Mouse (Mus musculus) brain, embryonic 14.5 days (tissue): Measurements from ENCODE around the gene Cluap1. TPM values are rescaled to one million over a fixed set of nuclear protein-coding genes. Genes with fewer than 3 reads are reported as not detected.
A peak's percentile ranks its signal among the peaks of the same experiment; 100 is the strongest.

Source experiments
- DNase-seq: peaks from one replicate; pipeline ENCODE4 v3.0.0-alpha.2; 2011; ENCODE audit warnings: low read depth
- CTCF ChIP-seq: fragments of 200-500 bp; IDR thresholded peaks from 2 replicates; pipeline ENCODE4 v1.5.1; 2012; ENCODE audit warnings: inconsistent platforms, mild to moderate bottlenecking, moderate library complexity, borderline replicate concordance; ENCODE audit not compliant: insufficient read depth, insufficient read length; ENCODE audit errors: extremely low read depth
- POLR2A ChIP-seq: fragments of 200-500 bp; IDR thresholded peaks from 2 replicates; pipeline ENCODE4 v1.6.1; 2012; ENCODE audit warnings: mild to moderate bottlenecking, inconsistent platforms, borderline replicate concordance; ENCODE audit not compliant: poor library complexity, insufficient read depth, insufficient read length, severe bottlenecking; ENCODE audit errors: extremely low read depth
- polyA plus RNA-seq: library from polyadenylated mRNA; depleted of rRNA; stranded (reverse); fragments of >200 nt; gene quantifications from 2 replicates; pipeline ENCODE4 v1.2.3, GENCODE M21; 2012; rRNA removed

The Cluap1 gene
- polyA plus RNA-seq, result 22.5 and 26.0 TPM in 2 replicates

DNA sequence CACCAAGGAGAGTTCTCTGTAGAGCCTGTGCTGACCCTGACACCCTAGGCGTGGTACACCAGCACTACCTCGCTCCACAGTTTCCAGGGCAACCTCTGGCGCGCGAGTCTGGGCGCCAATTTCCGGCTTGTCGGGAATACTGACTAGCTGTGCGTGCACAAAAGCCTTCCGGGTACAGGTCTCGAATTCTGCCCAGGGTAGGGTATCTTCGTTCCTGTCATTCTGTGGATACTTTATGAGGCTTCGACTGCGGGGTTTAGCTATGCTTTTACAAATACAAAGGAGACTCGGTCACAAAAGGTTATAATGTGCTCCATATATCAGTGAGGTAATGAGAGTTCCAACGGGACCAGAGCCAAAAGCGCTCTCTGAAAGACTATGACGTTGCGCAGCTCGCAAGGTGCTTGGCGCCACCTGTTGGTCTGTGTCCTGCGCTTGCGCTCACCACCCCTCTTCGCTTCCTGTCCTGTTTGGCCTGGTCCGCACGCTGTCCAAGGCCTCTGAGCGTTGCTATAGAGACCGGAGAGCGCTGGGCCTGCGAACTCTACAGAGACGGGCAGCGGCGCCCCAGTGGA, at the start of gene Cluap1, which contains the start of gene 1700037C18Rik:
Gene Cluap1, plus strand, starts transcription at position 265 of the 575 bp plus-strand sequence.
Gene 1700037C18Rik, minus strand, starts transcription at position 153 of the 575 bp plus-strand sequence.
- DNase-seq, result peak; percentile 97
- TF ChIP-seq POLR2A (peak; percentile 43; the same call in 1 of the 2 replicates), CTCF (peak; percentile 58)

DNA sequence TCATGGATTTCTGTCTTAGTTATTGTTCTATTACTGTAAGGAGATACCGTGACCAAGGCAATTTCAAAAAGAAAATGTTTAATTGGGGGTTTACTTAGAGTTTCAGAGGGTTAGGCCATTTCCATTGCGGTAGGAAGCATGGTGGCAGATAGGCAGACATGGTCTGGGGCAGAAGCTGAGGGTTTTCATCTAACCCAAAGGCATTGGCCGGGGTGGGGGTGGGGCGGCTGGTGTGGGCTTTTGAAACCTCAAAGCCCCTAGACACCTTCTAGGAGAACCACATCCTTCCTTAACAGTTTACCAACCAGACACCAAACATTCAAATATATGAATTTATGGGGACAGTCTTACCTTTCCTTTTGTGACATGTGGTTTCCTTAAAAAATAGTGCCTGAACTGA, 49.3 kb upstream of the Cluap1 start:
- no peak for DNase-seq
- TF ChIP-seq POLR2A (no peak), CTCF (no peak)

DNA sequence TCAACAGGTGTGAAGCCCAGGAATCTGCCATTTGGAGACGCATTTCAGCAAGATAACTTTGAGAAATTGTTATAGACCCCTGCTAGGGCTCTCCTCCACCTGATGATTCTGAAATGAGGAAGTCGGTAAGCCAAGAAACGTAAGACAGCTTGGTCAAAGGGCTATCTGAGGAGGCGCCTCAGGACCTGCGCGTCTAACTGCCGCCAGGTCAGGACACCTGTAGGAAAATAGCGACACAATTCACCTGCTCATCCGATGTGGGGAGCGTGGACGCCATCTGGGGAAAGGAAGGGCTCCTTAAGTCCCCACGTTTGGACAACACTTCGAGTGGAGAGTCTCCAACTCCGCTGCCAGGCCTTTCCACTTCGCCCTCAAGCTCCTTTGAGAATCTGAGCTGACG, 36.8 kb upstream of the Cluap1 start:
- no peak for DNase-seq
- no peak for TF ChIP-seq CTCF
- no peak for TF ChIP-seq POLR2A

DNA sequence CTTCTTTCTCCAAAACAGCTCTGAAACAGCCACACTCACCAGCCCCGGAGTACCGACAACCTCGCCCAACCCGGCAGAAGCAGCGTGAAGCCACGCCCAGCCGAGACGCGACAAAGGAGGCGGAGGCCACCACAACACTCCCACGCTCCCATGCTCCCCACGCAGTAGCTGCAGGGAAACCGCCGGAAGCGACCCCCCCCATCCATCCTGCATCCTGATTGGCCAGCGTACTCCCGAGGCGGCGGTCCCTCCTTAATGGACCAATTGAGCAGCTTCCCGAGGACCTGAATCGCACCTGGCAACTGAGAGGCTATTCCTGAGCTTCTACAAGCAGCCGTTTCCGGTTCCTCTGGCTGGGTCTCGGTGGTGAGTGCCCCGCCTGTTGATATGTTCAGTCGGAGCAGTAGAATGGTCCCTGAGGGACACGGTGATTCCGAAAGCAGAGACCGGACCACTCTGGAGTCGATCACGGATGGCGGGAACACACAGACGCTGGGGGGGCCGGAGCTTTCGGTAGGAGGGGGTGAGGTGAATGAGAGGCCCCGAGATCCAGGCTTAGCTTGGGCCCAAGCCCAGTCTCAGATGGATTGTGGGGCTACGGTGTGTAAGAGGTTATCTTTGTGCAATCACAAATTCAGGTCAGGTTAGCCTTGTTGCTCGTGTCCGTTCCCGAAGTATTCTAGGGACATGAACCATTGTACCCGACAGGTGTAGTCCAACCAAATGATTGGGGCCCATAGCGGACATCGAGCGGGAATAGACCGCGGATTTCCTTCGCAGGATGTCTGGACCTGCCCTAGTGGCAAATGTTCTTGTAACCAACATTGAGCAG, 36.2 kb upstream of the Cluap1 start, which contains the start of gene Naa60:
Gene Naa60, plus strand, starts transcription at position 160 of the 832 bp plus-strand sequence.
- DNase-seq, result peak; percentile 98
- TF ChIP-seq POLR2A, result no peak
- no peak for TF ChIP-seq CTCF

DNA sequence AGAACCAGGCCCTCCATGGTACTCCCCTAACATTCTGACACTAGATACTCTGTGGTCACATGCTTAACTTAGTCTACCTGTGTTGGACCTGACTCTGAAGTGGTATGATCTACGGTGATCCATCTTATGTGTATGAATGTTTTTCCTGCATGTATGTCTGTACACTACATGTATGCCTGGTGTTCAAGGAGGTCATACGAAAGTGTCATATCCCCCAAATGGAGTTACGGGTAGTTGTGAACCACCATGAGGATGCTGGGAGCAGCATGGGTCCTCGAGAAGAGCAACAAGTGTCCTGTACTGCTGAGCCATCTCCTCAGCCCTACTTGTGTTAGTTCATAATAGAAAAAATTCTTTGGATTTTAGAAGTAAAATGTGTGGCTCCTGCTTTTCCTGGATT, 32.3 kb upstream of the Cluap1 start:
- no peak for TF ChIP-seq CTCF
- no peak for TF ChIP-seq POLR2A

DNA sequence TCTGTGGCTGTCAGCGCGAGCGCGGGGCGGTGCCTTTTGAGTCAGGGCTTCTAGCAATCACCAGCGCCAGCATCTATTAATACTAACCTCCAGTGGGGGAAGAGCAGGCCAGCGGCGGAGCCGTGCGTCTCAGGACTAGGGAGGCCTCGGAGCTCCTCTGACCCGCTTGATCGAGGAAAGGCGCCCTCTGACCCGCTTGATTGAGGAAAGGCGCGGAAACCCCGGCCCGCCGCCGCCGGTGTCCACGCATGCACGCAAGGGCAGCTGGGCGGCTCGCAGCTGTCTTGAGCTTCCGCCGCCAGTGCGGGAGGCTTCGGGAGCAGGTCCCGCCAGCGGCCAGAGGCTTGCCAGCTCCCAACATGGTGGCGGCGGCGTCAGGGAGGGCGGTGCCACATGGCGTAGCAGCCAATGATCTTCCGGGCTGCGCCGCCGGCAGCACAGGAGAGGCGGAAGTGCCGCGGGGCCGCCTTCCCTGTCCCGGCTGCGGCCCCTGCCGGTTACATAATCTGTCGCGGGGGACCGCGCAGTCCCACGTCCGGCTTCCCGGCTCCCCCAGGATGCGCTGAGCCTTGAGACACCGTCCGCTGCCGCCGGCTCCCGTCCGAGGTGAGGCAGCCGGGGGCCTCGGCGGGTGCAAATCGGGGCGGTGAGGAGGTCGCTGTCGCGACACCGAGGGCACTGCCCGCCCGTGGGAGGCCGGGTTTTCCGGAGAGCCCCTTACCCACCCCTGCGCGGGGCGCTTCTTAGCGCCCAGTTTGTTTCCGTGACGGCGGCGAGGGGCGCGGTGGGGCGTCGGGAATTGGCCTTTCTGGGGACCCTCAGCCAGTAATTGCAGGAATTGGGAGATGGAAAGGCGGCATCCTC, 24.2 kb upstream of the Cluap1 start, which contains the start of the genes Zfp597 and Gm20695:
Gene Zfp597, minus strand, starts transcription at position 361 of the 864 bp plus-strand sequence.
Gene Gm20695, plus strand, starts transcription at position 448 of the 864 bp plus-strand sequence.
- TF ChIP-seq POLR2A (peak; percentile 41; the same call in 1 of the 2 replicates), CTCF (peak; percentile 23; the same call in 1 of the 2 replicates)
- peak; percentile 98 for DNase-seq

More for the DNA sequence above, 32.3 kb upstream of the Cluap1 start:
- no peak for DNase-seq

DNA sequence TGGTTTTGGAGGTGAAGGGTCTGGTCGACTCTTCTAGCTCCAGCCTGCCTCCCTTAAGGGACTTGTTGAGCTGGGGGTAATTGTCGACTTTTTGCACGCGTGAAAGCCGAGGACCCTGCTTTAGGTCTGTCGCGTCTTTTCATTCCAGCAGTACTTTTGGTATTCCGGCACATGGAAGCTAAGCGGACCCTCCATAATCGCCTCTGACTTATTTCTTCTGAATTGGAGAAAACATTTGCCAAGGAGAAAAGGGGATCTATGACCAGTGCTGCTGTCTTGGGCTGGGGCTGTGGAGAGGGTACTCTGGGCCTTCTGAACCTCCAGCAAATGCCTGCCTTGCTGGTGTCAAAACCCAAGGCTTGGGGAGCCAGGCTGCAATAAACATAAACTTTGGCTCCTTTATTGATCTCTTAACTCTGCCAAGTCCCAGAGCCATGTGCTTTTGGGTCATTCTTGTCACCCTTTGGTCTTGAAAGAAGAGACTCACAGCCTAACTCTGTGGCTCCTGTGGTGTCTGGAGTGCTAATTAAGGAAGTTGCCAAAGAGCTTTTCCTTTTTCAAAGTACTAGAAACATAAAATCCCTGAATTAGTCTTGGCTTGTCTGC, 23.4 kb upstream of the Cluap1 start:
- TF ChIP-seq POLR2A (no peak), CTCF (no peak)
- DNase-seq, result no peak

DNA sequence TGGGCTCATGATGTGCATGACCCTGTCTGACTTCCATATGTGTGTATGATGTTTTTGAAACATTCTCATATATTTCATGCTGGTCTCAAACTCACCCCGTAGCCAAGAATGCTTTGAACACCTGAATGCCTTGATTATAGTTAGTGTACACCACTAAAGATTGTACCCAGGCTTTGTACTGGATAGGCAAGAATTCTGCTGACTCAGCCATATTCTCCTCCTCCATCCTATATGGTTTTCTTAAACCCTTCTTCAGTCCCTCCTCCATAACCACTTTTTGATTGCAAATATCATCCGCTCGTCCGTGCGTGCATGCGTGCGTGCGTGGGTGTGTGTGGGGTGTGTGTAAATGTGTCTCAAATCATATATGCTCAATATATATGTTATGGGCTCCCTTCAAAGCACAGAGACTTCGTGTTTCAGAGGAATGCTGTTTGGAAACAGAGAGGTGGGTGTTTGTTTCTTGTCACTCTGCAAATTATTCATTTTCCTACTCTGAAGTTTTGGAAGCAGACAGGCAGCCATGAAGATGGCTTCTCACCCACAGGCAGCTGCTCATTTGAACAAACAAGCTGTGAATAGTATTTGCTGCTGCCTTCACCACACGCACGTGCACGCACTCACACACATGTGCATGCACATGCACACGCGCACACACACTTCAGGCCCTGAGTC, 16.8 kb upstream of the Cluap1 start:
- DNase-seq, result no peak
- TF ChIP-seq POLR2A (no peak), CTCF (no peak)

DNA sequence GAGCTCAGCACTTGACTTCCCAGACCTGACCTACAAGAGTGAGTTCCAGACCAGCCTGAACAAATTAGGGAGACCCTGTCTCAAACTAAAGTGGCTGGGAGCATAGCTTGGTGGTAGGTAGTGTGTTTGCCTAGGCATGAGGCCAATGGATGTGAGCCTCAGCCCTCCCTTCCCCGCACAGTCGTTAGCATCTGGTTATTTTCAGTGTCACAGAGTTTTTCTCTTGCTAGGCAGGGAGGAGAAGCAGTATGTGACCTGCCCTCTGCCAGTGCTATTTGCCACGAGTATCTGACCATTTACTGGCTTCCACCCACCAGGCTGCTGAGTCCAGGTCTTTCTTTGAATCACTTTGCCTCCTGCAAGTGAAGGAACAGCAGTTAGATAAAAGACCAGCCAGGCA, 14.9 kb upstream of the Cluap1 start:
- no peak for TF ChIP-seq POLR2A
- no peak for TF ChIP-seq CTCF

More for the DNA sequence above, 14.9 kb upstream of the Cluap1 start:
- DNase-seq, result no peak
